Mouse (Mus musculus): ENCODE results near the gene Spock2.

Gene Spock2

GRCm38 (mm10) chr10:60106146-60106530 lies at the start of gene Spock2:
Gene Spock2, plus strand, starts transcription at chr10:60106219.
- DNase-seq (ENCODE audit: extremely low spot score, low spot score), result no peak

- no peak for DNase-seq (ENCODE audit: extremely low spot score, low spot score)
Measured at GRCm38 (mm10) chr10:60062173-60062572, 43.8 kb upstream of the Spock2 start.

GRCm38 (mm10) chr10:60062931-60063330 lies 43.1 kb upstream of the Spock2 start:
- no peak for DNase-seq (ENCODE audit: extremely low spot score, low spot score)

GRCm38 (mm10) chr10:60066524-60066923 lies 39.5 kb upstream of the Spock2 start:
- DNase-seq (ENCODE audit: extremely low spot score, low spot score), result peak; percentile 34

- DNase-seq (ENCODE audit: extremely low spot score, low spot score), result no peak
Measured at GRCm38 (mm10) chr10:60075159-60075558, 30.9 kb upstream of the Spock2 start.

- no peak for DNase-seq (ENCODE audit: extremely low spot score, low spot score)
Measured at GRCm38 (mm10) chr10:60077226-60077625, 28.8 kb upstream of the Spock2 start.

GRCm38 (mm10) chr10:60077736-60078560 lies 28.1 kb upstream of the Spock2 start:
- no peak for DNase-seq (ENCODE audit: extremely low spot score, low spot score)

- DNase-seq (ENCODE audit: extremely low spot score, low spot score), result no peak
Measured at GRCm38 (mm10) chr10:60078561-60078917, 27.5 kb upstream of the Spock2 start.

GRCm38 (mm10) chr10:60080171-60080570 lies 25.8 kb upstream of the Spock2 start:
- DNase-seq (ENCODE audit: extremely low spot score, low spot score), result no peak

- no peak for DNase-seq (ENCODE audit: extremely low spot score, low spot score)
Measured at GRCm38 (mm10) chr10:60080601-60080981, 25.4 kb upstream of the Spock2 start.

- no peak for DNase-seq (ENCODE audit: extremely low spot score, low spot score)
Measured at GRCm38 (mm10) chr10:60080982-60081825, 24.8 kb upstream of the Spock2 start.

GRCm38 (mm10) chr10:60081905-60082304 lies 24.1 kb upstream of the Spock2 start:
- no peak for DNase-seq (ENCODE audit: extremely low spot score, low spot score)

GRCm38 (mm10) chr10:60084065-60084464 lies 22.0 kb upstream of the Spock2 start:
- DNase-seq (ENCODE audit: extremely low spot score, low spot score), result no peak

GRCm38 (mm10) chr10:60092311-60092710 lies 13.7 kb upstream of the Spock2 start:
- DNase-seq (ENCODE audit: extremely low spot score, low spot score), result no peak

- no peak for DNase-seq (ENCODE audit: extremely low spot score, low spot score)
Measured at GRCm38 (mm10) chr10:60093751-60094150, 12.3 kb upstream of the Spock2 start.

- no peak for DNase-seq (ENCODE audit: extremely low spot score, low spot score)
Measured at GRCm38 (mm10) chr10:60095558-60095957, 10.5 kb upstream of the Spock2 start.

- DNase-seq (ENCODE audit: extremely low spot score, low spot score), result no peak
Measured at GRCm38 (mm10) chr10:60096302-60096701, 9.7 kb upstream of the Spock2 start.

GRCm38 (mm10) chr10:60097146-60097545 lies 8.9 kb upstream of the Spock2 start:
- no peak for DNase-seq (ENCODE audit: extremely low spot score, low spot score)

GRCm38 (mm10) chr10:60097774-60098173 lies 8.2 kb upstream of the Spock2 start:
- no peak for DNase-seq (ENCODE audit: extremely low spot score, low spot score)

GRCm38 (mm10) chr10:60105391-60106145 lies 451 bp upstream of the Spock2 start:
- DNase-seq (ENCODE audit: extremely low spot score, low spot score), result peak; percentile 69

GRCm38 (mm10) chr10:60106531-60107186 lies 640 bp downstream of the Spock2 start:
- DNase-seq (ENCODE audit: extremely low spot score, low spot score), result peak; percentile 72
